8 mouse cellular contexts compared by ENCODE assay signal in genomic region chr6:17463434-17464280, GRCm38 (mm10). TPM values are rescaled to one million over a fixed set of nuclear protein-coding genes. Genes with fewer than 3 reads are reported as not detected.
DNase-seq lines count a peak whose midpoint lies in the region; ATAC-seq and TF ChIP-seq lines count a peak whose summit lies in the region.

TSS of gene Met (plus strand) at chr6:17463800.

- H3K36me3 ChIP-seq in embryonic facial prominence, embryonic 15.5 days = no peaks in the 10 kb centered on the region
- H3K36me3 ChIP-seq in heart, postnatal 0 days (replicated peaks; ENCODE audit: control insufficient read depth, insufficient read depth, low read length) = no peaks in the 10 kb centered on the region
- no peaks in the 10 kb centered on the region for H3K36me3 ChIP-seq in macrophage (ENCODE audit: inconsistent target)

- peak within 1 kb of the TSS; percentile 45 for H3K9ac ChIP-seq in embryonic facial prominence, embryonic 15.5 days
- H3K9ac ChIP-seq in heart, postnatal 0 days (replicated peaks; ENCODE audit: low read depth, low read length) = peak within 1 kb of the TSS; percentile 55

- H3K4me1 ChIP-seq in embryonic facial prominence, embryonic 15.5 days = peaks cover 10% of the 10 kb centered on the region; the same call in 1 of the 2 replicates
- no peaks in the 10 kb centered on the region for H3K4me1 ChIP-seq in heart, postnatal 0 days (ENCODE audit: control insufficient read depth, insufficient read depth)

- DNase-seq in 3134 (ENCODE audit: extremely low read depth, insufficient read length, low spot score) (peak; percentile 85), R1 (ENCODE audit: low read depth, low spot score) (peak; percentile 64)
- DNase-seq in heart, postnatal 0 days (ENCODE audit: low spot score) = peak; percentile 79
- DNase-seq in kidney, postnatal 36 days = peak; percentile 77 to 87
- peak; percentile 35 for DNase-seq in right cerebral cortex, postnatal 4 days
- no peak for DNase-seq in cerebellum, adult 9-11 months

- TF ChIP-seq CTCF in heart, postnatal 0 days (IDR thresholded peaks at IDR 0.05; ENCODE audit: low read depth) = peak; percentile 45

- WGBS in embryonic facial prominence, embryonic 15.5 days = under 1% methylated on average over 75 of the region's 78 CpGs
- under 1% methylated on average over 69 of the region's 78 CpGs for WGBS in heart, postnatal 0 days
- 1% methylated on average over 70 of the region's 78 CpGs for WGBS in macrophage (ENCODE audit: missing documents)

- no peak for TF ChIP-seq EP300 in heart, postnatal 0 days (IDR thresholded peaks at IDR 0.05; ENCODE audit: low read depth)

- peak within 1 kb of the TSS; percentile 44; the same call in 1 of the 2 replicates for H3K27ac ChIP-seq in embryonic facial prominence, embryonic 15.5 days (replicated peaks)
- peak within 1 kb of the TSS; percentile 14; the same call in 1 of the 2 replicates for H3K27ac ChIP-seq in heart, postnatal 0 days (ENCODE audit: low read depth)
- no peak within 1 kb of the TSS for H3K27ac ChIP-seq in macrophage

- no peaks in the 10 kb centered on the region for H3K27me3 ChIP-seq in embryonic facial prominence, embryonic 15.5 days
- H3K27me3 ChIP-seq in heart, postnatal 0 days (ENCODE audit: control insufficient read depth, insufficient read depth, low read length) = peaks cover 12% of the 10 kb centered on the region; the same call in 1 of the 2 replicates

- peak; percentile 84 for ATAC-seq in embryonic facial prominence, embryonic 15.5 days (ENCODE audit: insufficient number of reproducible peaks, low FRiP score, low TSS enrichment, low read depth)
- ATAC-seq in heart, postnatal 0 days (ENCODE audit: insufficient read depth, low read depth) = peak; percentile 85

- H3K4me2 ChIP-seq in embryonic facial prominence, embryonic 15.5 days (replicated peaks) = peak within 1 kb of the TSS; percentile 94
- H3K4me2 ChIP-seq in heart, postnatal 0 days (ENCODE audit: low read depth, low read length) = peak within 1 kb of the TSS; percentile 99

- H3K4me3 ChIP-seq in embryonic facial prominence, embryonic 15.5 days (replicated peaks) = peak within 1 kb of the TSS; percentile 74
- H3K4me3 ChIP-seq in heart, postnatal 0 days (ENCODE audit: low read depth, low read length) = peak within 1 kb of the TSS; percentile 75
- H3K4me3 ChIP-seq in macrophage (ENCODE audit: inconsistent target) = peak within 1 kb of the TSS; percentile 5; the same call in 1 of the 2 replicates

- H3K9me3 ChIP-seq in embryonic facial prominence, embryonic 15.5 days (replicated peaks) = no peaks in the 10 kb centered on the region
- no peaks in the 10 kb centered on the region for H3K9me3 ChIP-seq in heart, postnatal 0 days (replicated peaks; ENCODE audit: control insufficient read depth, low read length)

- no peaks in the 10 kb centered on the region for H3K79me2 ChIP-seq in macrophage (ENCODE audit: inconsistent target)

RNA-seq across cellular contexts. Expression of gene Met, which starts in this region (rescaled TPM):
- polyA plus RNA-seq in embryonic facial prominence, embryonic 15.5 days (2015; fragmentation: Nextera tagmentation; extraction: Ambion mirVana) = 6.2 and 7.2 TPM in 2 replicates
- 2.7 and 10.6 TPM in 2 replicates for total RNA-seq in heart, postnatal 0 days (2014; rRNA removed; ENCODE audit: low replicate concordance)
- polyA plus RNA-seq in heart, postnatal 0 days (2015; fragmentation: Nextera tagmentation; extraction: Ambion mirVana) = 0.61 and 0.67 TPM in 2 replicates
- total RNA-seq in macrophage (2018; cell fraction: chromatin; rRNA removed) = 100 to 1,000 TPM in 1 of 26 experiments, 10 to 100 TPM in 5, 1 to 10 TPM in 16, under 1 TPM in 4; 0.66 to 104 (median 3.3) TPM
- 10 to 100 TPM in 2 of 26 experiments, 1 to 10 TPM in 23, under 1 TPM in 1; 0.97 to 18.4 (median 3.1) TPM for total RNA-seq in macrophage (2018; cell fraction: cytosol; rRNA removed)
- 10 to 100 TPM in 7 of 26 experiments, 1 to 10 TPM in 19; 1.6 to 62.2 (median 7.7) TPM for total RNA-seq in macrophage (2018; cell fraction: nucleus; rRNA removed)
- polyA plus RNA-seq in macrophage (2018) = 0.79 to 1.2 TPM (median 1.1 TPM) in 3 replicates

Comparison
In these comparisons a context has a peak if more than half of its experiments do, and no peak if none do; other contexts are left out.
1. H3K4me3 ChIP-seq: peak in every context shown above with its lines; median percentile 75 in heart, postnatal 0 days; 74 in embryonic facial prominence, embryonic 15.5 days; 5 in macrophage.